Mouse (Mus musculus) hindbrain, embryonic 10.5 days (tissue): Measurements from ENCODE around the gene Lalba. TPM values are rescaled to one million over a fixed set of nuclear protein-coding genes. Genes with fewer than 3 reads are reported as not detected.
"Not testable (repeated sequence)": the region's sequence is repeated elsewhere in the genome, so short reads cannot be mapped to it uniquely, and the experiment has no call there.

Source experiments
- DNase-seq: peaks from one replicate; pipeline ENCODE4 v3.0.0-alpha.2; 2017; ENCODE audit warnings: low spot score
- H3K27ac ChIP-seq: fragments of 300-500 bp; sonication (generic); 2 replicates; pipeline ENCODE4 v1.5.1; 2016; ENCODE audit warnings: mild to moderate bottlenecking, moderate library complexity
- H3K27me3 ChIP-seq: fragments of 300-500 bp; sonication (generic); 2 replicates; pipeline ENCODE4 v1.6.1; 2016; ENCODE audit warnings: mild to moderate bottlenecking; ENCODE audit not compliant: poor library complexity, insufficient read depth, severe bottlenecking
- H3K36me3 ChIP-seq: fragments of 300-500 bp; sonication (generic); 2 replicates; pipeline ENCODE4 v1.6.1; 2016; ENCODE audit warnings: mild to moderate bottlenecking, moderate library complexity
- H3K4me1 ChIP-seq: fragments of 300-500 bp; sonication (generic); replicated peaks from 2 replicates; pipeline ENCODE4 v1.6.1; 2016; ENCODE audit warnings: mild to moderate bottlenecking
- H3K4me3 ChIP-seq: fragments of 300-500 bp; sonication (generic); 2 replicates; pipeline ENCODE4 v1.5.1; 2016; ENCODE audit warnings: mild to moderate bottlenecking, moderate library complexity
- H3K9me3 ChIP-seq: fragments of 300-500 bp; sonication (generic); 2 replicates; pipeline ENCODE4 v1.6.1; 2016; ENCODE audit warnings: mild to moderate bottlenecking, moderate library complexity
- WGBS: fragments of 180-500 bp; shearing (Covaris S2); methylation state at CpG from one replicate; pipeline ENCODE4 v1.1.7; 2016; 5-methylcytosine and 5-hydroxymethylcytosine counted together
- polyA plus RNA-seq: library from polyadenylated mRNA; unstranded; fragments of >200 nt; fragmentation: Nextera tagmentation; extraction: Ambion mirVana; gene quantifications from 2 replicates; pipeline ENCODE4 v1.2.1, GENCODE M21; 2016

The Lalba gene
- polyA plus RNA-seq, 1 experiment from 2014 or later, result 0.48 TPM

- no peak overlapping the region for H3K4me3 ChIP-seq
- H3K27ac ChIP-seq, result no peak overlapping the region
- 77% methylated on average over 18 of the region's 18 CpGs for WGBS
- no peaks in the 10 kb centered on the region for H3K4me1 ChIP-seq
- H3K9me3 ChIP-seq, result 0 out of 2 replicates have a peak, but pooled peaks cover 2% of the 10 kb centered on the region
- DNase-seq, result no peak
- no peaks in the 10 kb centered on the region for H3K27me3 ChIP-seq
- no peaks in the 10 kb centered on the region for H3K36me3 ChIP-seq
These were observed 1.7 kb upstream of the Lalba start for GRCm38 (mm10) chr15:98483907-98484886.

GRCm38 (mm10) chr15:98479568-98480102 lies 2.9 kb downstream of the Lalba start:
- H3K36me3 ChIP-seq, result no peaks in the 10 kb centered on the region
- no peak for DNase-seq
- 78% methylated on average over 7 of the region's 7 CpGs for WGBS
- H3K4me3 ChIP-seq, result no peak overlapping the region
- no peaks in the 10 kb centered on the region for H3K27me3 ChIP-seq
- H3K27ac ChIP-seq, result no peak overlapping the region
- H3K9me3 ChIP-seq, result no peaks in the 10 kb centered on the region
- no peaks in the 10 kb centered on the region for H3K4me1 ChIP-seq

GRCm38 (mm10) chr15:98476281-98476680 lies 6.2 kb downstream of the Lalba start:
- 81% methylated on average over 5 of the region's 5 CpGs for WGBS
- Histone ChIP-seq H3K4me3 (no peak overlapping the region), H3K27me3 (no peaks in the 10 kb centered on the region), H3K27ac (no peak overlapping the region), H3K36me3 (no peaks in the 10 kb centered on the region), H3K9me3 (no peaks in the 10 kb centered on the region), H3K4me1 (no peaks in the 10 kb centered on the region)
- no peak for DNase-seq

GRCm38 (mm10) chr15:98475382-98475781 lies 7.1 kb downstream of the Lalba start:
- Histone ChIP-seq H3K9me3 (no peaks in the 10 kb centered on the region), H3K4me3 (no peak overlapping the region), H3K27ac (no peak overlapping the region), H3K4me1 (no peaks in the 10 kb centered on the region), H3K27me3 (no peaks in the 10 kb centered on the region), H3K36me3 (no peaks in the 10 kb centered on the region)
- peak; percentile 27 for DNase-seq
- 56% methylated on average over 10 of the region's 10 CpGs for WGBS

GRCm38 (mm10) chr15:98474958-98475357 lies 7.6 kb downstream of the Lalba start:
- Histone ChIP-seq H3K36me3 (no peaks in the 10 kb centered on the region), H3K27ac (no peak overlapping the region), H3K4me3 (no peak overlapping the region), H3K9me3 (no peaks in the 10 kb centered on the region), H3K4me1 (no peaks in the 10 kb centered on the region), H3K27me3 (no peaks in the 10 kb centered on the region)
- 80% methylated on average over 10 of the region's 10 CpGs for WGBS
- DNase-seq, result no peak

GRCm38 (mm10) chr15:98471539-98471938 lies 11.0 kb downstream of the Lalba start:
- Histone ChIP-seq H3K4me1 (no peaks in the 10 kb centered on the region), H3K9me3 (no peaks in the 10 kb centered on the region), H3K4me3 (no peak overlapping the region), H3K36me3 (no peaks in the 10 kb centered on the region), H3K27ac (no peak overlapping the region), H3K27me3 (no peaks in the 10 kb centered on the region)
- WGBS, result 92% methylated on average over 13 of the region's 13 CpGs
- DNase-seq, result no peak

GRCm38 (mm10) chr15:98469596-98469995 lies 12.9 kb downstream of the Lalba start, which contains the start of gene OR5BS1P:
Gene OR5BS1P (plus strand): TSS chr15:98469896.
- DNase-seq, result no peak
- WGBS, result 93% methylated on average over 4 of the region's 4 CpGs
- Histone ChIP-seq H3K27ac (no peak within 1 kb of the TSS), H3K9me3 (no peaks in the 10 kb centered on the region), H3K4me1 (no peaks in the 10 kb centered on the region), H3K4me3 (no peak within 1 kb of the TSS), H3K36me3 (no peaks in the 10 kb centered on the region), H3K27me3 (no peaks in the 10 kb centered on the region)

- Histone ChIP-seq H3K27me3 (no peaks in the 10 kb centered on the region), H3K4me3 (no peak within 1 kb of the TSS), H3K36me3 (no peaks in the 10 kb centered on the region), H3K27ac (no peak within 1 kb of the TSS), H3K9me3 (no peaks in the 10 kb centered on the region), H3K4me1 (no peaks in the 10 kb centered on the region)
- no peak for DNase-seq
- 90% methylated on average over 7 of the region's 7 CpGs for WGBS
These were observed 30.2 kb downstream of the Lalba start, which contains the start of gene Olfr281 for GRCm38 (mm10) chr15:98452288-98452687. Gene Olfr281 (plus strand): TSS chr15:98452588.

GRCm38 (mm10) chr15:98448521-98448920 lies 34.0 kb downstream of the Lalba start:
- no peaks in the 10 kb centered on the region for H3K27me3 ChIP-seq
- no peaks in the 10 kb centered on the region for H3K36me3 ChIP-seq
- no peak overlapping the region for H3K27ac ChIP-seq
- no peaks in the 10 kb centered on the region for H3K4me1 ChIP-seq
- 62% methylated on average over 4 of the region's 4 CpGs for WGBS
- no peak overlapping the region for H3K4me3 ChIP-seq
- peak; percentile 12 for DNase-seq
- no peaks in the 10 kb centered on the region for H3K9me3 ChIP-seq

GRCm38 (mm10) chr15:98444561-98444960 lies 38.0 kb downstream of the Lalba start:
- Histone ChIP-seq H3K9me3 (no peaks in the 10 kb centered on the region), H3K36me3 (no peaks in the 10 kb centered on the region), H3K27me3 (no peaks in the 10 kb centered on the region), H3K4me3 (no peak overlapping the region), H3K27ac (no peak overlapping the region), H3K4me1 (no peaks in the 10 kb centered on the region)
- DNase-seq, result no peak
- WGBS, result 86% methylated on average over 3 of the region's 3 CpGs

GRCm38 (mm10) chr15:98430925-98431324 lies 51.6 kb downstream of the Lalba start, which contains the start of gene Olfr282:
Gene Olfr282 (plus strand): TSS chr15:98431225.
- DNase-seq, H3K36me3 ChIP-seq, H3K4me1 ChIP-seq, H3K4me3 ChIP-seq, H3K27ac ChIP-seq, H3K9me3 ChIP-seq, H3K27me3 ChIP-seq: not testable (repeated sequence)
- WGBS, result 81% methylated on average over 5 of the region's 5 CpGs
